Mouse (Mus musculus) CD4-positive, CD25-positive, alpha-beta regulatory T cell, adult 4 months (primary cell): ENCODE results near the gene Cdc42ep4. TPM values are rescaled to one million over a fixed set of nuclear protein-coding genes. Genes with fewer than 3 reads are reported as not detected.
A peak's percentile ranks its signal among the peaks of the same experiment; 100 is the strongest.

Source experiments
- ATAC-seq: one replicate; pipeline ENCODE4 v1.8.0; 2017
- polyA plus RNA-seq, 2 experiments: library from polyadenylated mRNA; unstranded; fragments of 100-300 nt; shearing (Covaris generic); gene quantifications; one replicate each; pipeline ENCODE4 v1.2.1; 2017

Gene Cdc42ep4
- polyA plus RNA-seq, 2 experiments from 2014 or later = 2.1 to 2.3 TPM

- peak; percentile 21 for ATAC-seq
These were observed 68.6 kb downstream of the Cdc42ep4 start for GRCm38 (mm10) chr11:113682897-113683626.

GRCm38 (mm10) chr11:113681979-113682378 is 69.7 kb downstream of the Cdc42ep4 start:
- ATAC-seq = no peak

- no peak for ATAC-seq
These were observed 70.7 kb downstream of the Cdc42ep4 start for GRCm38 (mm10) chr11:113680954-113681353.

- ATAC-seq = no peak
These were observed 73.3 kb downstream of the Cdc42ep4 start for GRCm38 (mm10) chr11:113678373-113678772.

GRCm38 (mm10) chr11:113677378-113677777 is 74.3 kb downstream of the Cdc42ep4 start:
- no peak for ATAC-seq

Other genes starting within 250 kb of the Cdc42ep4 start
- gene Sstr2, start 132.5 kb downstream of the Cdc42ep4 start, polyA plus RNA-seq = under 1 TPM in 1 of 2 experiments, not detected in 1; 0.35 TPM
- 10 to 100 TPM; 15.4 to 19.3 TPM for gene Cog1, start 102.7 kb downstream of the Cdc42ep4 start, polyA plus RNA-seq
- gene Slc39a11, start 101.8 kb downstream of the Cdc42ep4 start, polyA plus RNA-seq = 10 to 100 TPM; 12.0 to 17.9 TPM
- 10 to 100 TPM; 13.9 to 15.0 TPM for gene Fam104a, start 67.7 kb downstream of the Cdc42ep4 start, polyA plus RNA-seq
- gene D11Wsu47e, start 67.5 kb downstream of the Cdc42ep4 start, polyA plus RNA-seq = 10 to 100 TPM in 1 of 2 experiments, 1 to 10 TPM in 1; 8.0 to 11.3 TPM
- gene Cpsf4l, start 41.9 kb downstream of the Cdc42ep4 start, polyA plus RNA-seq = 1 to 10 TPM in 1 of 2 experiments, not detected in 1; 1.0 TPM